ENCODE assay signal across 13 mouse cellular contexts in the genomic region with DNA sequence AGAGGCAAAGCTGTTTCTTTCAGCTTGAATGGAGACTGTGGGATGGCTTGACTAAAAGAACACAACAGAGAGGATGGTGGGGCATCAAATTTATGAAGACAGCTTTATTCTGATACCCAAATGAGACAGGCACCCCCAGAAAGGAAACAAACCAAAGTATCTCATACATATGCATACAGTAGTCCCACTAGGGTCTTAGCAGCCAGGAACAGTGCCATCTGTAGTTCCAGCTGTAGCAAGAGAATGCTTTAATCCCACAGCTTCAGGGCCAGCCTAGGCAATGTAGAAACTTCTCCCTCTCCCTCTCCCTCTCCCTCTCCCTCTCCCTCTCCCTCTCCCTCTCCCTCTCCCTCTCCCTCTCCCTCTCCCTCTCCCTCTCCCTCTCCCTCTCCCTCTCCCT. TPM values are rescaled to one million over a fixed set of nuclear protein-coding genes. Genes with fewer than 3 reads are reported as not detected.
DNase-seq lines count a peak whose midpoint lies in the region; ATAC-seq and TF ChIP-seq lines count a peak whose summit lies in the region.
"Had no signal": no experiment of that assay in that cellular context is flagged by ENCODE, and none has a peak within 500 bp of the region (broad histone marks: within the 10 kb centered on the region; RNA-seq: fewer than 3 reads in every experiment).

No protein-coding gene starts in this region.

- TF ChIP-seq POLR2A in lung, adult 2 months (IDR thresholded peaks at IDR 0.05; ENCODE audit: borderline replicate concordance, extremely low read depth, low read depth, low read length), result no peak

- H3K9me3 ChIP-seq in kidney, embryonic 14.5 days (ENCODE audit: control insufficient read depth, low read length), result no peaks in the 10 kb centered on the region
- H3K9me3 ChIP-seq in lung, embryonic 16.5 days (ENCODE audit: control insufficient read depth, low read length), result no peaks in the 10 kb centered on the region
- H3K9me3 ChIP-seq: forebrain, embryonic 12.5 days; limb, embryonic 15.5 days; megakaryocyte, embryonic 14.5 days had no signal

- H3K27ac ChIP-seq in kidney, embryonic 14.5 days (ENCODE audit: low read depth, low read length), result peak overlapping the region; percentile 51; the same call in 1 of the 2 replicates
- peak overlapping the region; percentile 55 for H3K27ac ChIP-seq in lung, embryonic 16.5 days (ENCODE audit: low read length)
- H3K27ac ChIP-seq in brown adipose tissue, adult 24 weeks (replicated peaks; ENCODE audit: low read depth, low read length), result peak overlapping the region; percentile 74
- H3K27ac ChIP-seq: forebrain, embryonic 12.5 days; limb, embryonic 15.5 days had no signal

- no peaks in the 10 kb centered on the region for H3K4me1 ChIP-seq in kidney, embryonic 14.5 days (ENCODE audit: control insufficient read depth, insufficient read depth, low read length)
- peaks cover 3% of the 10 kb centered on the region; the same call in 1 of the 2 replicates for H3K4me1 ChIP-seq in lung, embryonic 16.5 days (replicated peaks; ENCODE audit: control insufficient read depth, insufficient read depth, low read length)
- peaks cover 14% of the 10 kb centered on the region for H3K4me1 ChIP-seq in lung, adult 2 months (ENCODE audit: control insufficient read depth, insufficient read depth, low read length)
- H3K4me1 ChIP-seq in brown adipose tissue, adult 24 weeks (ENCODE audit: control insufficient read depth, insufficient read depth, insufficient read length, low read length), result peaks cover 6% of the 10 kb centered on the region; the same call in 1 of the 2 replicates
- H3K4me1 ChIP-seq: forebrain, embryonic 12.5 days; limb, embryonic 15.5 days had no signal

- no peak for TF ChIP-seq CTCF in lung, adult 2 months (IDR thresholded peaks at IDR 0.05; ENCODE audit: insufficient read depth, low read length)

- H3K4me2 ChIP-seq in kidney, embryonic 14.5 days (replicated peaks; ENCODE audit: low read depth, low read length), result no peak overlapping the region
- H3K4me2 ChIP-seq in lung, embryonic 16.5 days (ENCODE audit: low read depth, low read length), result no peak overlapping the region
- H3K4me2 ChIP-seq: forebrain, embryonic 12.5 days; limb, embryonic 15.5 days had no signal

- DNase-seq in kidney, adult 11 months, result no peak
- DNase-seq in lung, adult 2 months, result no peak
- peak; percentile 44 for DNase-seq in brain, adult 2 months (ENCODE audit: low read depth, low spot score)
- DNase-seq in testis, postnatal 14 days (ENCODE audit: low spot score), result no peak
- DNase-seq: cerebellum, adult 8-10 months had no signal

- no peaks in the 10 kb centered on the region for H3K27me3 ChIP-seq in kidney, embryonic 14.5 days (ENCODE audit: control insufficient read depth, insufficient read depth, low read length)
- H3K27me3 ChIP-seq in lung, embryonic 16.5 days (ENCODE audit: control insufficient read depth, insufficient read depth, low read depth, low read length), result no peaks in the 10 kb centered on the region
- H3K27me3 ChIP-seq: forebrain, embryonic 12.5 days; limb, embryonic 15.5 days; megakaryocyte, embryonic 14.5 days had no signal

- ATAC-seq in kidney, embryonic 14.5 days (ENCODE audit: low FRiP score, low TSS enrichment), result no peak
- no peak for ATAC-seq in lung, embryonic 16.5 days (ENCODE audit: low read depth)

- H3K9ac ChIP-seq in kidney, embryonic 14.5 days (ENCODE audit: low read depth, low read length), result no peak overlapping the region
- H3K9ac ChIP-seq in lung, embryonic 16.5 days (ENCODE audit: low read length), result no peak overlapping the region
- H3K9ac ChIP-seq: forebrain, embryonic 12.5 days; limb, embryonic 15.5 days; liver, postnatal 0 days had no signal

- no peaks in the 10 kb centered on the region for H3K36me3 ChIP-seq in kidney, embryonic 14.5 days (ENCODE audit: control insufficient read depth, insufficient read depth, low read length)
- H3K36me3 ChIP-seq in lung, embryonic 16.5 days (ENCODE audit: control insufficient read depth, insufficient read depth, low read length), result no peaks in the 10 kb centered on the region
- H3K36me3 ChIP-seq: forebrain, embryonic 12.5 days; G1E; limb, embryonic 15.5 days had no signal

- H3K4me3 ChIP-seq in kidney, embryonic 14.5 days (ENCODE audit: low read length), result no peak overlapping the region
- no peak overlapping the region for H3K4me3 ChIP-seq in lung, embryonic 16.5 days (ENCODE audit: low read length)
- H3K4me3 ChIP-seq in lung, adult 2 months (replicated peaks; ENCODE audit: extremely low read depth, low read depth, low read length), result no peak overlapping the region
- H3K4me3 ChIP-seq in brown adipose tissue, adult 24 weeks (ENCODE audit: insufficient read depth, low read depth, low read length), result no peak overlapping the region
- H3K4me3 ChIP-seq: forebrain, embryonic 12.5 days; limb, embryonic 15.5 days had no signal

RNA-seq across cellular contexts. Expression of a gene that starts 56.2 kb away (rescaled TPM):
- polyA plus RNA-seq in kidney, embryonic 14.5 days (2014; fragmentation: Nextera tagmentation; extraction: Ambion mirVana), result 0.36 and 0.45 TPM in 2 replicates
- polyA plus RNA-seq in lung, embryonic 16.5 days (2015; fragmentation: Nextera tagmentation; extraction: Ambion mirVana), result 3.1 and 3.8 TPM in 2 replicates
- polyA plus RNA-seq in lung, adult 2 months (2012; rRNA removed), result 8.3 and 10.8 TPM in 2 replicates
- not detected in 2 replicates for polyA plus RNA-seq in brown adipose tissue, adult 24 weeks (2012; ENCODE audit: insufficient read depth, insufficient read length, missing spikeins)
- polyA plus RNA-seq: G1E; liver, postnatal 0 days had no signal
